Comparison of ENCODE assay signal across 11 mouse cellular contexts in genomic region chr8:87686986-87687698, GRCm38 (mm10).
DNase-seq lines count a peak whose midpoint lies in the region; ATAC-seq lines count a peak whose summit lies in the region.
"Had no signal": no experiment of that assay in that cellular context is flagged by ENCODE, and none has a peak within 500 bp of the region (broad histone marks: within the 10 kb centered on the region; RNA-seq: fewer than 3 reads in every experiment).

No protein-coding gene starts in this region.

- no peaks in the 10 kb centered on the region for H3K9me3 ChIP-seq in heart, embryonic 12.5 days (replicated peaks)
- no peaks in the 10 kb centered on the region for H3K9me3 ChIP-seq in heart, embryonic 10.5 days
- H3K9me3 ChIP-seq in hindbrain, embryonic 13.5 days = no peaks in the 10 kb centered on the region
- H3K9me3 ChIP-seq in neural tube, embryonic 12.5 days = no peaks in the 10 kb centered on the region

- no peak overlapping the region for H3K4me3 ChIP-seq in heart, embryonic 12.5 days
- H3K4me3 ChIP-seq in heart, embryonic 10.5 days = no peak overlapping the region
- H3K4me3 ChIP-seq in hindbrain, embryonic 13.5 days = no peak overlapping the region
- no peak overlapping the region for H3K4me3 ChIP-seq in neural tube, embryonic 12.5 days

- no peak overlapping the region for H3K9ac ChIP-seq in heart, embryonic 12.5 days
- peak overlapping the region; percentile 43 for H3K9ac ChIP-seq in hindbrain, embryonic 13.5 days
- H3K9ac ChIP-seq in neural tube, embryonic 12.5 days = no peak overlapping the region

- no peak for DNase-seq in heart, embryonic 10.5 days (ENCODE audit: low spot score)
- DNase-seq in cerebellum, adult 9-10 months = peak; percentile 72
- no peak for DNase-seq in layer of hippocampus, adult 11-12 months (ENCODE audit: low spot score)
- no peak for DNase-seq in layer of hippocampus, adult 9-10 months (ENCODE audit: low spot score)
- DNase-seq: adrenal gland, postnatal 36 days; B cell, adult 2 months; kidney, postnatal 10 days had no signal

- 48% methylated on average over 10 of the region's 10 CpGs for WGBS in heart, embryonic 12.5 days
- 43% methylated on average over 10 of the region's 10 CpGs for WGBS in heart, embryonic 10.5 days
- 38% methylated on average over 10 of the region's 10 CpGs for WGBS in hindbrain, embryonic 13.5 days
- 54% methylated on average over 10 of the region's 10 CpGs for WGBS in neural tube, embryonic 12.5 days

- H3K4me1 ChIP-seq in heart, embryonic 12.5 days (replicated peaks) = peaks cover 29% of the 10 kb centered on the region
- H3K4me1 ChIP-seq in heart, embryonic 10.5 days = peaks cover 35% of the 10 kb centered on the region
- H3K4me1 ChIP-seq in hindbrain, embryonic 13.5 days (replicated peaks) = peaks cover 85% of the 10 kb centered on the region
- H3K4me1 ChIP-seq in neural tube, embryonic 12.5 days = peaks cover 80% of the 10 kb centered on the region

- 0 out of 2 replicates have a peak, but pooled peaks have one; percentile 18 for ATAC-seq in heart, embryonic 12.5 days (ENCODE audit: insufficient number of reproducible peaks, low FRiP score)
- peak; percentile 26; the same call in 1 of the 2 replicates for ATAC-seq in hindbrain, embryonic 13.5 days (ENCODE audit: low FRiP score)
- no peak for ATAC-seq in neural tube, embryonic 12.5 days (ENCODE audit: low FRiP score, low read depth)
- no peak for ATAC-seq in activated CD4-positive, CD25-positive, alpha-beta regulatory T cell, adult 4 months

- H3K4me2 ChIP-seq in heart, embryonic 12.5 days = no peak overlapping the region
- H3K4me2 ChIP-seq in hindbrain, embryonic 13.5 days = no peak overlapping the region
- H3K4me2 ChIP-seq in neural tube, embryonic 12.5 days (replicated peaks) = no peak overlapping the region

- no peak overlapping the region for H3K27ac ChIP-seq in heart, embryonic 12.5 days (ENCODE audit: poor library complexity, severe bottlenecking)
- H3K27ac ChIP-seq in heart, embryonic 10.5 days = no peak overlapping the region
- H3K27ac ChIP-seq in hindbrain, embryonic 13.5 days = peak overlapping the region; percentile 95
- peak overlapping the region; percentile 6 for H3K27ac ChIP-seq in neural tube, embryonic 12.5 days

- H3K27me3 ChIP-seq in heart, embryonic 12.5 days (replicated peaks) = 0 out of 2 replicates have a peak, but pooled peaks cover 10% of the 10 kb centered on the region
- H3K27me3 ChIP-seq in heart, embryonic 10.5 days (ENCODE audit: insufficient read depth, poor library complexity, severe bottlenecking) = peaks cover 15% of the 10 kb centered on the region
- H3K27me3 ChIP-seq in hindbrain, embryonic 13.5 days = no peaks in the 10 kb centered on the region
- no peaks in the 10 kb centered on the region for H3K27me3 ChIP-seq in neural tube, embryonic 12.5 days (replicated peaks)

- peaks cover 6% of the 10 kb centered on the region; the same call in 1 of the 2 replicates for H3K36me3 ChIP-seq in heart, embryonic 12.5 days
- H3K36me3 ChIP-seq in heart, embryonic 10.5 days = 0 out of 2 replicates have a peak, but pooled peaks cover 16% of the 10 kb centered on the region
- 0 out of 2 replicates have a peak, but pooled peaks cover 7% of the 10 kb centered on the region for H3K36me3 ChIP-seq in hindbrain, embryonic 13.5 days
- H3K36me3 ChIP-seq in neural tube, embryonic 12.5 days = peaks cover 13% of the 10 kb centered on the region

Comparison
In these comparisons a context has a peak if more than half of its experiments do, and no peak if none do; other contexts are left out.
1. ATAC-seq: peak in heart, embryonic 12.5 days (single experiment) and hindbrain, embryonic 13.5 days (single experiment); none in neural tube, embryonic 12.5 days (single experiment) and activated CD4-positive, CD25-positive, alpha-beta regulatory T cell, adult 4 months (single experiment).
2. H3K27ac ChIP-seq: peak in hindbrain, embryonic 13.5 days (single experiment) and neural tube, embryonic 12.5 days (single experiment); none in heart, embryonic 12.5 days (single experiment) and heart, embryonic 10.5 days (single experiment).